Mouse (Mus musculus) heart, embryonic 13.5 days (tissue): Measurements from ENCODE around the gene Vmn2r6. TPM values are rescaled to one million over a fixed set of nuclear protein-coding genes. Genes with fewer than 3 reads are reported as not detected.
"Not testable (repeated sequence)": the region's sequence is repeated elsewhere in the genome, so short reads cannot be mapped to it uniquely, and the experiment has no call there.

Experiments
- ATAC-seq: fragments of 200-750 bp; cut with Nextera tagmentation; 2 replicates; pipeline ENCODE4 v1.8.0; 2017; ENCODE audit warnings: moderate TSS enrichment; ENCODE audit not compliant: insufficient number of reproducible peaks, low FRiP score, low TSS enrichment; ENCODE audit errors: extremely low read depth
- H3K27ac ChIP-seq: fragments of 300-500 bp; sonication (generic); replicated peaks from 2 replicates; pipeline ENCODE4 v1.5.1; 2015; ENCODE audit warnings: moderate library complexity, mild to moderate bottlenecking, inconsistent platforms
- H3K27me3 ChIP-seq: fragments of 300-500 bp; sonication (generic); replicated peaks from 2 replicates; pipeline ENCODE4 v1.6.1; 2015; ENCODE audit warnings: mild to moderate bottlenecking, inconsistent platforms
- H3K36me3 ChIP-seq: fragments of 300-500 bp; sonication (generic); 2 replicates; pipeline ENCODE4 v1.6.1; 2015; ENCODE audit warnings: mild to moderate bottlenecking, inconsistent platforms
- H3K4me1 ChIP-seq: fragments of 300-500 bp; sonication (generic); 2 replicates; pipeline ENCODE4 v1.6.1; 2015; ENCODE audit warnings: inconsistent platforms
- H3K4me2 ChIP-seq: fragments of 300-500 bp; sonication (generic); 2 replicates; pipeline ENCODE4 v1.6.1; 2015; ENCODE audit warnings: inconsistent platforms, mild to moderate bottlenecking, moderate library complexity
- H3K4me3 ChIP-seq: fragments of 300-500 bp; sonication (generic); 2 replicates; pipeline ENCODE4 v1.5.1; 2015; ENCODE audit warnings: moderate library complexity, mild to moderate bottlenecking, inconsistent platforms
- H3K9ac ChIP-seq: fragments of 300-500 bp; sonication (generic); 2 replicates; pipeline ENCODE4 v1.6.1; 2015; ENCODE audit warnings: inconsistent platforms, mild to moderate bottlenecking, moderate library complexity
- H3K9me3 ChIP-seq: fragments of 300-500 bp; sonication (generic); 2 replicates; pipeline ENCODE4 v1.6.1; 2016; ENCODE audit warnings: inconsistent platforms
- WGBS: fragments of 180-500 bp; shearing (Covaris S2); methylation state at CpG from one replicate; pipeline ENCODE4 v1.1.7; 2015; ENCODE audit warnings: mixed read lengths; 5-methylcytosine and 5-hydroxymethylcytosine counted together
- polyA plus RNA-seq: library from polyadenylated mRNA; unstranded; fragments of >200 nt; fragmentation: Nextera tagmentation; extraction: Ambion mirVana; gene quantifications from 2 replicates; pipeline ENCODE4 v1.2.1, GENCODE M21; 2015

Vmn2r6 gene
- not detected in 2 replicates for polyA plus RNA-seq

DNA sequence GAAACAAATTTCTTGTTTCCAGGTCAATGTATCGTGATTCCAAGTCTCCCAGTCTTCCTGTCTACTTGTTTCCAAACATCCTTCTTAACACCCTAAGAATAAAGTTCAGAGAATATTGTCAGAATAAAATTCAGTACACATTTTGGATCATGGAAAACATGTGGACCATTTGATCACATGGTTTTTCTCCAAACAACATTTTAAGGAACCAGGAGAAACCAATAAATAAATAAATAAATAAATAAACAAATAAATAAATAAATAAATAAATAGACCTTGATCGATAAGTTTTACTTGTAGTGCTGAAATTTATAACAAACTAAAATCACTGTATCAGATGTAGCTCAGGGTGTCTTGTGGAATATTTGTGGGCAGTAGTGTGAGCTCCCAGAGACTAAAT lies at the start of gene Vmn2r6:
Gene Vmn2r6, minus strand, starts transcription at position 101 of the 400 bp plus-strand sequence.
- ATAC-seq, H3K27me3 ChIP-seq, H3K36me3 ChIP-seq, H3K9me3 ChIP-seq, H3K4me3 ChIP-seq, H3K4me1 ChIP-seq, H3K27ac ChIP-seq, H3K4me2 ChIP-seq, H3K9ac ChIP-seq: not testable (repeated sequence)
- whole genome bisulfite sequencing = 81% methylated on average over 2 of the region's 2 CpGs

DNA sequence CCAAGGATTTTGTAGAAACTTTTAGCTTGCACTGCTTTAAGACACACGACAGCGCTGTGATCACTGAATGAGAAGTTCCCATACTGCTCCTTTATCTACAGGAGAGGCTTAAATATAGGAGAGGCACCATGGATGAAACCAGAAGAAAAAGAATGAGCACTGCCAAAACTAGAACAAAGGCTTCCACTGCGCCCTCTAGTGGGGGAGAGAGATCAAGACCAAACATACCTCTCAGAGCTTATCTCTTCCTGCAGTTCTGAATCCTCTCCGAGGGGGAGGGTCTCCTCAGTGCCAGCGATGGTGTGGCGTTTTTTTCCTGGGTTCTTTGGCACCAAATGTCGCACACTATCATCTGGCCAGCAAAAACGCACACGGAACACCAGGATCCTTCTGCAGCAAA lies 22.0 kb upstream of the Vmn2r6 start:
- Histone ChIP-seq H3K9me3 (peaks cover 12% of the 10 kb centered on the region; the same call in 1 of the 2 replicates), H3K27me3 (no peaks in the 10 kb centered on the region), H3K4me3 (no peak overlapping the region), H3K27ac (no peak overlapping the region), H3K9ac (no peak overlapping the region), H3K4me2 (no peak overlapping the region), H3K4me1 (no peaks in the 10 kb centered on the region), H3K36me3 (no peaks in the 10 kb centered on the region)
- no peak for ATAC-seq
- 61% methylated on average over 9 of the region's 9 CpGs for WGBS

DNA sequence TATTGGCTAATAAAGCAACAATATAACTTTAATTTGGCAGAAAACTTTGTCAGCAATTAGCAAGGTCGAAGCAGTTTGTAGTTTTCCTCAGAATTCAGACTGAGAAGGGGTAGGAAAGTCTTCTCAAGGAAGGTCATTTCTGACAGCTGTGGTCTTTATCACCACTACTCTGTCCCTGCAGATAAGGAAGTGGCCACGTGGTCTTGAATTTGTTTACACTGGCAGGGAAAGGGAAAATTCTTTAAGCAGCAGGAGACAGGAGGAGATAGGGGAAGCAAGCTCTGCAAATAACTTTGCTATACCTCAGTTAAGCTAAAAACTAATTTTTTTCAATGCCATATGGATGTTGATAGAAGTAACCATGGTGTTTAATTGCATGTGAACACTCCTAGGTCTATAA lies 3.2 kb upstream of the Vmn2r6 start:
- WGBS = 4% methylated on average over 2 of the region's 2 CpGs
- not testable (repeated sequence) for H3K4me2 ChIP-seq, H3K36me3 ChIP-seq, H3K27me3 ChIP-seq, H3K9ac ChIP-seq, H3K4me3 ChIP-seq, H3K4me1 ChIP-seq, H3K9me3 ChIP-seq, ATAC-seq
- H3K27ac ChIP-seq = 0 out of 2 replicates have a peak overlapping the region, but pooled peaks have one; percentile 15

- WGBS = 60% methylated on average over 1 of the region's 1 CpGs
- not testable (repeated sequence) for H3K4me1 ChIP-seq, ATAC-seq, H3K9ac ChIP-seq, H3K9me3 ChIP-seq, H3K27me3 ChIP-seq, H3K27ac ChIP-seq, H3K36me3 ChIP-seq, H3K4me2 ChIP-seq, H3K4me3 ChIP-seq
Measured at GRCm38 (mm10) chr3:64523585-64523984, 42.0 kb downstream of the Vmn2r6 start.

- H3K4me2 ChIP-seq, H3K27ac ChIP-seq, H3K27me3 ChIP-seq, H3K36me3 ChIP-seq, H3K4me1 ChIP-seq, H3K9ac ChIP-seq, H3K9me3 ChIP-seq, H3K4me3 ChIP-seq, ATAC-seq: not testable (repeated sequence)
- 50% methylated on average over 1 of the region's 2 CpGs for WGBS
Measured at GRCm38 (mm10) chr3:64509742-64510141, 55.9 kb downstream of the Vmn2r6 start, which contains the start of gene Vmn2r5. Gene Vmn2r5, minus strand, starts transcription at chr3:64509842.

Other genes starting within 250 kb of the Vmn2r6 start
- not detected in 2 replicates for gene Vmn2r4, start 150.5 kb downstream of the Vmn2r6 start, polyA plus RNA-seq
- gene Vmn2r5, start 56.0 kb downstream of the Vmn2r6 start, polyA plus RNA-seq = not detected in 2 replicates